Comparison of ENCODE assay signal across 8 mouse cellular contexts in genomic region chr3:95928261-95928657, GRCm38 (mm10). TPM values are rescaled to one million over a fixed set of nuclear protein-coding genes. Genes with fewer than 3 reads are reported as not detected.
DNase-seq lines count a peak whose midpoint lies in the region; ATAC-seq lines count a peak whose summit lies in the region.

No protein-coding gene starts in this region.

- no peak for ATAC-seq in lung, embryonic 16.5 days (ENCODE audit: low read depth)
- no peak for ATAC-seq in embryonic facial prominence, embryonic 15.5 days (ENCODE audit: insufficient number of reproducible peaks, low FRiP score, low TSS enrichment, low read depth)
- no peak for ATAC-seq in intestine, embryonic 16.5 days
- ATAC-seq in neural tube, embryonic 13.5 days (ENCODE audit: low read depth) = 0 out of 2 replicates have a peak, but pooled peaks have one; percentile 1

- H3K4me2 ChIP-seq in lung, embryonic 16.5 days (ENCODE audit: low read depth, low read length) = peak overlapping the region; percentile 79
- peak overlapping the region; percentile 65 for H3K4me2 ChIP-seq in embryonic facial prominence, embryonic 15.5 days (replicated peaks)
- peak overlapping the region; percentile 82 for H3K4me2 ChIP-seq in intestine, embryonic 16.5 days (ENCODE audit: low read depth, low read length)
- peak overlapping the region; percentile 75 for H3K4me2 ChIP-seq in neural tube, embryonic 13.5 days

- peaks cover 12% of the 10 kb centered on the region for H3K4me1 ChIP-seq in lung, embryonic 16.5 days (replicated peaks; ENCODE audit: control insufficient read depth, insufficient read depth, low read length)
- H3K4me1 ChIP-seq in embryonic facial prominence, embryonic 15.5 days = peaks cover 6% of the 10 kb centered on the region; the same call in 1 of the 2 replicates
- peaks cover 10% of the 10 kb centered on the region for H3K4me1 ChIP-seq in intestine, embryonic 16.5 days (ENCODE audit: control insufficient read depth, insufficient read depth, low read length)
- peaks cover 23% of the 10 kb centered on the region for H3K4me1 ChIP-seq in neural tube, embryonic 13.5 days (replicated peaks)

- 40% methylated on average over 6 of the region's 6 CpGs for WGBS in lung, embryonic 16.5 days
- WGBS in embryonic facial prominence, embryonic 15.5 days = 68% methylated on average over 6 of the region's 6 CpGs
- 51% methylated on average over 6 of the region's 6 CpGs for WGBS in intestine, embryonic 16.5 days
- WGBS in neural tube, embryonic 13.5 days = 69% methylated on average over 6 of the region's 6 CpGs

- no peak for DNase-seq in lung, adult 18-20 months
- no peak for DNase-seq in right cerebral cortex, postnatal 36 days (ENCODE audit: low spot score in 2 of 2)
- no peak for DNase-seq in layer of hippocampus, postnatal 36 days
- DNase-seq in layer of hippocampus, postnatal 10 days (ENCODE audit: low spot score in 2 of 2) = no peak

- no peaks in the 10 kb centered on the region for H3K36me3 ChIP-seq in lung, embryonic 16.5 days (ENCODE audit: control insufficient read depth, insufficient read depth, low read length)
- H3K36me3 ChIP-seq in embryonic facial prominence, embryonic 15.5 days = no peaks in the 10 kb centered on the region
- no peaks in the 10 kb centered on the region for H3K36me3 ChIP-seq in intestine, embryonic 16.5 days (ENCODE audit: control insufficient read depth, insufficient read depth, low read length)
- 0 out of 2 replicates have a peak, but pooled peaks cover under 1% of the 10 kb centered on the region for H3K36me3 ChIP-seq in neural tube, embryonic 13.5 days

- H3K9ac ChIP-seq in lung, embryonic 16.5 days (ENCODE audit: low read length) = peak overlapping the region; percentile 72
- H3K9ac ChIP-seq in embryonic facial prominence, embryonic 15.5 days = 0 out of 2 replicates have a peak overlapping the region, but pooled peaks have one; percentile 34
- H3K9ac ChIP-seq in intestine, embryonic 16.5 days (ENCODE audit: low read depth, low read length) = peak overlapping the region; percentile 71
- H3K9ac ChIP-seq in neural tube, embryonic 13.5 days = no peak overlapping the region

- peak overlapping the region; percentile 84 for H3K27ac ChIP-seq in lung, embryonic 16.5 days (ENCODE audit: low read length)
- peak overlapping the region; percentile 84 for H3K27ac ChIP-seq in embryonic facial prominence, embryonic 15.5 days (replicated peaks)
- peak overlapping the region; percentile 73; the same call in 1 of the 2 replicates for H3K27ac ChIP-seq in intestine, embryonic 16.5 days (ENCODE audit: low read length)
- H3K27ac ChIP-seq in neural tube, embryonic 13.5 days (replicated peaks) = peak overlapping the region; percentile 65

- no peaks in the 10 kb centered on the region for H3K9me3 ChIP-seq in lung, embryonic 16.5 days (ENCODE audit: control insufficient read depth, low read length)
- H3K9me3 ChIP-seq in embryonic facial prominence, embryonic 15.5 days (replicated peaks) = no peaks in the 10 kb centered on the region
- H3K9me3 ChIP-seq in intestine, embryonic 16.5 days (ENCODE audit: control insufficient read depth, low read length) = no peaks in the 10 kb centered on the region
- H3K9me3 ChIP-seq in neural tube, embryonic 13.5 days = no peaks in the 10 kb centered on the region

- peak overlapping the region; percentile 94 for H3K4me3 ChIP-seq in lung, embryonic 16.5 days (ENCODE audit: low read length)
- H3K4me3 ChIP-seq in embryonic facial prominence, embryonic 15.5 days (replicated peaks) = peak overlapping the region; percentile 88
- peak overlapping the region; percentile 47 for H3K4me3 ChIP-seq in intestine, embryonic 16.5 days (ENCODE audit: low read length)
- peak overlapping the region; percentile 87 for H3K4me3 ChIP-seq in neural tube, embryonic 13.5 days

- H3K27me3 ChIP-seq in lung, embryonic 16.5 days (ENCODE audit: control insufficient read depth, insufficient read depth, low read depth, low read length) = no peaks in the 10 kb centered on the region
- H3K27me3 ChIP-seq in embryonic facial prominence, embryonic 15.5 days = no peaks in the 10 kb centered on the region
- no peaks in the 10 kb centered on the region for H3K27me3 ChIP-seq in intestine, embryonic 16.5 days (replicated peaks; ENCODE audit: control insufficient read depth, insufficient read depth, low read length)
- no peaks in the 10 kb centered on the region for H3K27me3 ChIP-seq in neural tube, embryonic 13.5 days

RNA-seq across cellular contexts. Expression of gene Anp32e, which starts 0.8 kb away (rescaled TPM):
- 193 and 230 TPM in 2 replicates for polyA plus RNA-seq in lung, embryonic 16.5 days (2015; fragmentation: Nextera tagmentation; extraction: Ambion mirVana)
- 173 and 175 TPM in 2 replicates for polyA plus RNA-seq in embryonic facial prominence, embryonic 15.5 days (2015; fragmentation: Nextera tagmentation; extraction: Ambion mirVana)
- 140 and 150 TPM in 2 replicates for polyA plus RNA-seq in intestine, embryonic 16.5 days (2015; fragmentation: Nextera tagmentation; extraction: Ambion mirVana)
- polyA plus RNA-seq in neural tube, embryonic 13.5 days (2015; fragmentation: Nextera tagmentation; extraction: Ambion mirVana) = 150 and 161 TPM in 2 replicates
- 10 to 100 TPM; 77.4 to 94.7 TPM for total RNA-seq in layer of hippocampus, postnatal 36 days (2021)
- 100 to 1,000 TPM; 103 to 105 TPM for total RNA-seq in layer of hippocampus, postnatal 10 days (2021)

RNA-seq across cellular contexts. Expression of gene Car14, which starts 23.8 kb away (rescaled TPM):
- 9.2 and 13.0 TPM in 2 replicates for polyA plus RNA-seq in lung, embryonic 16.5 days (2015; fragmentation: Nextera tagmentation; extraction: Ambion mirVana)
- polyA plus RNA-seq in embryonic facial prominence, embryonic 15.5 days (2015; fragmentation: Nextera tagmentation; extraction: Ambion mirVana) = 1.6 and 2.0 TPM in 2 replicates
- 0.76 and 1.1 TPM in 2 replicates for polyA plus RNA-seq in intestine, embryonic 16.5 days (2015; fragmentation: Nextera tagmentation; extraction: Ambion mirVana)
- polyA plus RNA-seq in neural tube, embryonic 13.5 days (2015; fragmentation: Nextera tagmentation; extraction: Ambion mirVana) = 1.4 and 2.7 TPM in 2 replicates
- 10 to 100 TPM in 1 of 2 experiments, 1 to 10 TPM in 1; 9.0 to 12.2 TPM for total RNA-seq in layer of hippocampus, postnatal 36 days (2021)
- total RNA-seq in layer of hippocampus, postnatal 10 days (2021) = 1 to 10 TPM; 2.5 to 4.4 TPM

RNA-seq across cellular contexts. Expression of gene Aph1a, which starts 34.5 kb away (rescaled TPM):
- 39.1 and 39.4 TPM in 2 replicates for polyA plus RNA-seq in lung, embryonic 16.5 days (2015; fragmentation: Nextera tagmentation; extraction: Ambion mirVana)
- polyA plus RNA-seq in embryonic facial prominence, embryonic 15.5 days (2015; fragmentation: Nextera tagmentation; extraction: Ambion mirVana) = 30.1 and 34.6 TPM in 2 replicates
- polyA plus RNA-seq in intestine, embryonic 16.5 days (2015; fragmentation: Nextera tagmentation; extraction: Ambion mirVana) = 47.7 and 55.6 TPM in 2 replicates
- 27.3 and 33.3 TPM in 2 replicates for polyA plus RNA-seq in neural tube, embryonic 13.5 days (2015; fragmentation: Nextera tagmentation; extraction: Ambion mirVana)
- total RNA-seq in layer of hippocampus, postnatal 36 days (2021) = 10 to 100 TPM; 72.2 to 83.3 TPM
- 100 to 1,000 TPM in 1 of 2 experiments, 10 to 100 TPM in 1; 97.7 to 102 TPM for total RNA-seq in layer of hippocampus, postnatal 10 days (2021)

RNA-seq across cellular contexts. Expression of gene BC028528, which starts 36.5 kb away (rescaled TPM):
- polyA plus RNA-seq in lung, embryonic 16.5 days (2015; fragmentation: Nextera tagmentation; extraction: Ambion mirVana) = 81.5 and 85.5 TPM in 2 replicates
- polyA plus RNA-seq in embryonic facial prominence, embryonic 15.5 days (2015; fragmentation: Nextera tagmentation; extraction: Ambion mirVana) = 22.1 and 24.1 TPM in 2 replicates
- 18.4 and 19.8 TPM in 2 replicates for polyA plus RNA-seq in intestine, embryonic 16.5 days (2015; fragmentation: Nextera tagmentation; extraction: Ambion mirVana)
- 21.9 and 24.1 TPM in 2 replicates for polyA plus RNA-seq in neural tube, embryonic 13.5 days (2015; fragmentation: Nextera tagmentation; extraction: Ambion mirVana)
- 1 to 10 TPM; 2.5 to 3.6 TPM for total RNA-seq in layer of hippocampus, postnatal 36 days (2021)
- 10 to 100 TPM in 1 of 2 experiments, 1 to 10 TPM in 1; 9.4 to 10.2 TPM for total RNA-seq in layer of hippocampus, postnatal 10 days (2021)

RNA-seq across cellular contexts. Expression of gene Ciart, which starts 46.2 kb away (rescaled TPM):
- 5.1 and 5.6 TPM in 2 replicates for polyA plus RNA-seq in lung, embryonic 16.5 days (2015; fragmentation: Nextera tagmentation; extraction: Ambion mirVana)
- polyA plus RNA-seq in embryonic facial prominence, embryonic 15.5 days (2015; fragmentation: Nextera tagmentation; extraction: Ambion mirVana) = 7.7 and 8.2 TPM in 2 replicates
- 6.4 and 7.6 TPM in 2 replicates for polyA plus RNA-seq in intestine, embryonic 16.5 days (2015; fragmentation: Nextera tagmentation; extraction: Ambion mirVana)
- 3.9 and 5.1 TPM in 2 replicates for polyA plus RNA-seq in neural tube, embryonic 13.5 days (2015; fragmentation: Nextera tagmentation; extraction: Ambion mirVana)
- total RNA-seq in layer of hippocampus, postnatal 36 days (2021) = 10 to 100 TPM in 1 of 2 experiments, 1 to 10 TPM in 1; 8.1 to 12.9 TPM
- 1 to 10 TPM; 6.5 to 8.9 TPM for total RNA-seq in layer of hippocampus, postnatal 10 days (2021)
